ENCODE assay signal across 15 mouse cellular contexts in the genomic region with DNA sequence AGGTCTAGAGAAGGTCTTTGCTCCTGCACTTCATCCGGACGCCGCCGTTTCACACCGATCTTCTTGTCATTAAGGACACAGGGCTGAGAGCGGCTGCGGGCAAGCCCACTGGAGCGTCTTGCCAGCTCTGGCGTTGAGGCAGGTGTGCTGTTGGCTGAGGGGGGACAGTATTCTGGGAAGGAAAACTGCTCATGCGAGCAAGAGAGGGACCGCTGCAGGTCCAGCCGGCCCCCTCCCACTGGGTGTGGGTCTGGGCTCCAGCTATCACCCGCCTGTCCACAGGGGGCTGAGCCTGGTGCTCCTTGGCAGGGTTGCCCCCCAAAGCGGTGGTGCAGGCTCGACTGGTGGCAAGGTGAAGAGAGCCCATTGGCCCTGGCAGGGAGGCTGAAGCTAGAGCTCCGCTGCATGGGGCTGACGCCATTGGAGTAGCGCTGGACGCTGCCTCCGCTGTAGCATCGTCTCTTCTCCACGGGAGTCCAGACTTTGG. TPM values are rescaled to one million over a fixed set of nuclear protein-coding genes. Genes with fewer than 3 reads are reported as not detected.
A peak's percentile ranks its signal among the peaks of the same experiment; 100 is the strongest.
DNase-seq lines count a peak whose midpoint lies in the region; ATAC-seq and TF ChIP-seq lines count a peak whose summit lies in the region.
"Had no signal": no experiment of that assay in that cellular context is flagged by ENCODE, and none has a peak within 500 bp of the region (broad histone marks: within the 10 kb centered on the region; RNA-seq: fewer than 3 reads in every experiment).

No protein-coding gene starts in this region.

- peak; percentile 51 for ATAC-seq in forebrain, embryonic 15.5 days (replicated peaks)
- ATAC-seq in erythroblast, adult 5-6 weeks (replicated peaks; ENCODE audit: low FRiP score, poor library complexity, severe bottlenecking), result no peak
- no peak for ATAC-seq in megakaryocyte progenitor cell, adult 5-6 weeks (replicated peaks; ENCODE audit: poor library complexity)

- H3K9me3 ChIP-seq in ES-Bruce4 (replicated peaks; ENCODE audit: control insufficient read depth, insufficient read depth, low read length, poor library complexity, severe bottlenecking), result no peaks in the 10 kb centered on the region
- H3K9me3 ChIP-seq in forebrain, embryonic 15.5 days, result no peaks in the 10 kb centered on the region
- H3K9me3 ChIP-seq: embryonic facial prominence, embryonic 15.5 days; kidney, embryonic 15.5 days; limb, embryonic 15.5 days; lung, embryonic 15.5 days; megakaryocyte, embryonic 14.5 days had no signal

- WGBS in forebrain, embryonic 15.5 days, result 77% methylated on average over 22 of the region's 22 CpGs

- H3K4me1 ChIP-seq in ES-Bruce4 (ENCODE audit: control insufficient read depth, insufficient read depth, low read length), result no peaks in the 10 kb centered on the region
- peaks cover 21% of the 10 kb centered on the region for H3K4me1 ChIP-seq in forebrain, embryonic 15.5 days

- DNase-seq in left cerebral cortex, adult 2 months (ENCODE audit: extremely low spot score in 1 of 2, low spot score in 2 of 2), result no peak
- DNase-seq in left cerebral cortex, adult 18-20 months (ENCODE audit: low spot score in 2 of 2), result no peak
- peak; percentile 49 to 64 for DNase-seq in cerebellum, adult 18-20 months
- no peak for DNase-seq in retina, postnatal 1 day
- DNase-seq: adrenal gland, postnatal 36 days; thymus, adult 18-20 months had no signal

- no peak for TF ChIP-seq EP300 in ES-Bruce4 (IDR thresholded peaks at IDR 0.05; ENCODE audit: insufficient read depth, low read depth, low read length)

- H3K27ac ChIP-seq in left cerebral cortex, adult 2 months, result peak overlapping the region; percentile 10; the same call in 1 of the 2 replicates
- H3K27ac ChIP-seq in ES-Bruce4 (ENCODE audit: insufficient read depth, low read length), result no peak overlapping the region
- H3K27ac ChIP-seq in forebrain, embryonic 15.5 days (replicated peaks), result peak overlapping the region; percentile 74
- H3K27ac ChIP-seq: embryonic facial prominence, embryonic 15.5 days; kidney, embryonic 15.5 days; limb, embryonic 15.5 days; lung, embryonic 15.5 days had no signal

- intact Hi-C loops in left cerebral cortex, adult 2 months (cut with DNase I), result no loop called here

- H3K36me3 ChIP-seq in ES-Bruce4 (ENCODE audit: control insufficient read depth, insufficient read depth, low read length, poor library complexity, severe bottlenecking), result no peaks in the 10 kb centered on the region
- H3K36me3 ChIP-seq in forebrain, embryonic 15.5 days, result peaks cover 8% of the 10 kb centered on the region

- no peak for TF ChIP-seq POLR2A in ES-Bruce4 (IDR thresholded peaks at IDR 0.05; ENCODE audit: insufficient read depth, low read length)

- no peaks in the 10 kb centered on the region for H3K27me3 ChIP-seq in ES-Bruce4 (ENCODE audit: control insufficient read depth, insufficient read depth, low read length, poor library complexity, severe bottlenecking)
- H3K27me3 ChIP-seq in forebrain, embryonic 15.5 days, result no peaks in the 10 kb centered on the region
- H3K27me3 ChIP-seq: embryonic facial prominence, embryonic 15.5 days; kidney, embryonic 15.5 days; limb, embryonic 15.5 days; lung, embryonic 15.5 days; megakaryocyte, embryonic 14.5 days had no signal

- H3K4me2 ChIP-seq in forebrain, embryonic 15.5 days (replicated peaks), result no peak overlapping the region
- H3K4me2 ChIP-seq: embryonic facial prominence, embryonic 15.5 days; kidney, embryonic 15.5 days; limb, embryonic 15.5 days; lung, embryonic 15.5 days had no signal

- no peak overlapping the region for H3K9ac ChIP-seq in ES-Bruce4 (ENCODE audit: low read depth, poor library complexity, severe bottlenecking)
- H3K9ac ChIP-seq in forebrain, embryonic 15.5 days (replicated peaks), result no peak overlapping the region
- H3K9ac ChIP-seq: embryonic facial prominence, embryonic 15.5 days; kidney, embryonic 15.5 days; limb, embryonic 15.5 days; lung, embryonic 15.5 days had no signal

- TF ChIP-seq CTCF in left cerebral cortex, adult 2 months (IDR thresholded peaks at IDR 0.05), result no peak
- TF ChIP-seq CTCF in ES-Bruce4 (IDR thresholded peaks at IDR 0.05; ENCODE audit: low read depth, low read length), result no peak

- no peak overlapping the region for H3K4me3 ChIP-seq in left cerebral cortex, adult 2 months
- peak overlapping the region; percentile 24; the same call in 1 of the 2 replicates for H3K4me3 ChIP-seq in ES-Bruce4 (ENCODE audit: low read depth, low read length)
- H3K4me3 ChIP-seq in forebrain, embryonic 15.5 days, result no peak overlapping the region
- H3K4me3 ChIP-seq: embryonic facial prominence, embryonic 15.5 days; kidney, embryonic 15.5 days; limb, embryonic 15.5 days; lung, embryonic 15.5 days; megakaryocyte, embryonic 14.5 days had no signal

RNA-seq across cellular contexts. Expression of a gene that starts 54.2 kb away (rescaled TPM):
- 10 to 100 TPM; 57.1 to 75.2 TPM for total RNA-seq in left cerebral cortex, adult 2 months (2021)
- 10 to 100 TPM; 71.7 to 73.5 TPM for total RNA-seq in left cerebral cortex, adult 18-20 months (2021)
- 10.0 and 10.4 TPM in 2 replicates for polyA plus RNA-seq in ES-Bruce4 (2011; ENCODE audit: insufficient read depth, insufficient read length, low read depth, missing spikeins)
- polyA plus RNA-seq in forebrain, embryonic 15.5 days (2015; fragmentation: Nextera tagmentation; extraction: Ambion mirVana), result 27.8 and 34.8 TPM in 2 replicates
- 119 and 143 TPM in 2 replicates for total RNA-seq in erythroblast, adult 5-6 weeks (2015; ENCODE audit: low replicate concordance)
- 126 and 169 TPM in 2 replicates for total RNA-seq in erythroblast, adult 5-6 weeks (2017; ENCODE audit: low replicate concordance)
- 16.0 and 21.5 TPM in 2 replicates for total RNA-seq in megakaryocyte progenitor cell, adult 5-6 weeks (2015)
- total RNA-seq in megakaryocyte progenitor cell, adult 5-6 weeks (2017), result 12.2 and 15.9 TPM in 2 replicates

Comparison
In these comparisons a context has a peak if more than half of its experiments do, and no peak if none do; other contexts are left out.
1. DNase-seq: peak in cerebellum, adult 18-20 months (2 of 2); none in left cerebral cortex, adult 2 months (0 of 2), left cerebral cortex, adult 18-20 months (0 of 2) and retina, postnatal 1 day (single experiment).